Mouse (Mus musculus) brown adipose tissue, adult 24 weeks (tissue): ENCODE results near the gene Hexdc. TPM values are rescaled to one million over a fixed set of nuclear protein-coding genes. Genes with fewer than 3 reads are reported as not detected.

Experiments used
- H3K27ac ChIP-seq: fragments of 200-500 bp; replicated peaks from 2 replicates; pipeline ENCODE4 v1.5.1; 2012; ENCODE audit warnings: low read depth, mild to moderate bottlenecking, low read length
- H3K4me1 ChIP-seq: fragments of 200-500 bp; 2 replicates; pipeline ENCODE4 v1.6.1; 2012; ENCODE audit warnings: low read length, mixed read lengths; ENCODE audit not compliant: control insufficient read depth, insufficient read depth, insufficient read length
- H3K4me3 ChIP-seq: fragments of 200-500 bp; 2 replicates; pipeline ENCODE4 v1.5.1; 2012; ENCODE audit warnings: low read depth, mild to moderate bottlenecking, low read length, moderate library complexity; ENCODE audit not compliant: insufficient read depth
- polyA plus RNA-seq: library from polyadenylated mRNA; stranded (reverse); fragments of >200 nt; gene quantifications from 2 replicates; pipeline ENCODE4 v1.2.4, GENCODE M21; 2012; ENCODE audit not compliant: missing spikeins, insufficient read depth, insufficient read length

The Hexdc gene
- polyA plus RNA-seq, 1 experiment = 2.1 TPM

GRCm38 (mm10) chr11:121237345-121238128 lies 33.3 kb downstream of the Hexdc start:
- H3K4me1 ChIP-seq = no peaks in the 10 kb centered on the region
- H3K4me3 ChIP-seq = peak overlapping the region; percentile 75
- peak overlapping the region; percentile 39 for H3K27ac ChIP-seq

- no peaks in the 10 kb centered on the region for H3K4me1 ChIP-seq
- no peak overlapping the region for H3K4me3 ChIP-seq
- H3K27ac ChIP-seq = no peak overlapping the region
Observed at GRCm38 (mm10) chr11:121239669-121240068, 35.4 kb downstream of the Hexdc start.

GRCm38 (mm10) chr11:121250196-121250595 lies 46.0 kb downstream of the Hexdc start:
- Histone ChIP-seq H3K27ac (no peak overlapping the region), H3K4me1 (no peaks in the 10 kb centered on the region), H3K4me3 (no peak overlapping the region)

- Histone ChIP-seq H3K4me3 (peak within 1 kb of the TSS; percentile 90), H3K27ac (peak within 1 kb of the TSS; percentile 71), H3K4me1 (no peaks in the 10 kb centered on the region; the same call in 1 of the 2 replicates)
Observed at GRCm38 (mm10) chr11:121259160-121260100, 55.2 kb downstream of the Hexdc start, which contains the start of gene Foxk2. Gene Foxk2 (plus strand): TSS chr11:121259990.

GRCm38 (mm10) chr11:121260211-121260906 lies 56.1 kb downstream of the Hexdc start:
- Histone ChIP-seq H3K27ac (0 out of 2 replicates have a peak overlapping the region, but pooled peaks have one; percentile 43), H3K4me1 (no peaks in the 10 kb centered on the region; the same call in 1 of the 2 replicates), H3K4me3 (peak overlapping the region; percentile 90)

- H3K4me3 ChIP-seq = peak overlapping the region; percentile 90
- H3K4me1 ChIP-seq = no peaks in the 10 kb centered on the region; the same call in 1 of the 2 replicates
- no peak overlapping the region for H3K27ac ChIP-seq
Observed at GRCm38 (mm10) chr11:121261074-121261473, 56.8 kb downstream of the Hexdc start.

Other genes starting within 250 kb of the Hexdc start
- 33.8 and 36.5 TPM in 2 replicates for gene Csnk1d, start 213.1 kb upstream of the Hexdc start, polyA plus RNA-seq
- gene Cd7, start 165.0 kb upstream of the Hexdc start, polyA plus RNA-seq = 2.3 TPM in 1 of 2 replicates, not detected in the other
- gene Sectm1b, start 140.9 kb upstream of the Hexdc start, polyA plus RNA-seq = not detected in 2 replicates
- not detected in 2 replicates for gene Sectm1a, start 123.2 kb upstream of the Hexdc start, polyA plus RNA-seq
- gene Tex19.2, start 85.8 kb upstream of the Hexdc start, polyA plus RNA-seq = not detected in 2 replicates
- not detected in 2 replicates for gene Tex19.1, start 58.3 kb upstream of the Hexdc start, polyA plus RNA-seq
- gene Uts2r, start 44.2 kb upstream of the Hexdc start, polyA plus RNA-seq = not detected in 2 replicates
- 15.7 and 18.7 TPM in 2 replicates for gene Ogfod3, start 278 bp downstream of the Hexdc start, polyA plus RNA-seq
- 5.0 and 8.2 TPM in 2 replicates for gene Cybc1, start 24.9 kb downstream of the Hexdc start, polyA plus RNA-seq
- gene Narf, start 32.8 kb downstream of the Hexdc start, polyA plus RNA-seq = 10.4 and 12.6 TPM in 2 replicates
- gene Foxk2, start 55.6 kb downstream of the Hexdc start, polyA plus RNA-seq = 19.8 and 22.6 TPM in 2 replicates
- gene Wdr45b, start 150.0 kb downstream of the Hexdc start, polyA plus RNA-seq = 33.8 and 37.1 TPM in 2 replicates
- 5.1 and 5.5 TPM in 2 replicates for gene Rab40b, start 183.8 kb downstream of the Hexdc start, polyA plus RNA-seq
- gene Fn3krp, start 217.0 kb downstream of the Hexdc start, polyA plus RNA-seq = 24.6 TPM in 2 replicates
- gene Fn3k, start 230.5 kb downstream of the Hexdc start, polyA plus RNA-seq = 30.2 and 39.7 TPM in 2 replicates
- 15.3 and 19.6 TPM in 2 replicates for gene Tbcd, start 247.5 kb downstream of the Hexdc start, polyA plus RNA-seq